In genomic region chr7:103813766-103814165, GRCm38 (mm10) we compare ENCODE assay signal across 7 mouse cellular contexts. TPM values are rescaled to one million over a fixed set of nuclear protein-coding genes. Genes with fewer than 3 reads are reported as not detected.
DNase-seq lines count a peak whose midpoint lies in the region; ATAC-seq and TF ChIP-seq lines count a peak whose summit lies in the region.

TSS of gene Hbb-bt (minus strand) at chr7:103813996.

- TF ChIP-seq EP300 in liver, postnatal 0 days (IDR thresholded peaks at IDR 0.05; ENCODE audit: low read depth) = peak; percentile 80; the same call in 1 of the 2 replicates

- no peaks in the 10 kb centered on the region for H3K4me1 ChIP-seq in forebrain, embryonic 16.5 days (replicated peaks; ENCODE audit: control insufficient read depth, insufficient read depth, low read length)
- no peaks in the 10 kb centered on the region for H3K4me1 ChIP-seq in hindbrain, embryonic 14.5 days (replicated peaks; ENCODE audit: control insufficient read depth, insufficient read depth, low read length)
- no peaks in the 10 kb centered on the region; the same call in 1 of the 2 replicates for H3K4me1 ChIP-seq in liver, postnatal 0 days (ENCODE audit: insufficient read depth)

- WGBS in forebrain, embryonic 16.5 days = 82% methylated on average over 3 of the region's 3 CpGs
- 88% methylated on average over 3 of the region's 3 CpGs for WGBS in hindbrain, embryonic 14.5 days
- 65% methylated on average over 3 of the region's 3 CpGs for WGBS in liver, postnatal 0 days (ENCODE audit: insufficient replicate concordance)

- H3K9me3 ChIP-seq in forebrain, embryonic 16.5 days (ENCODE audit: control insufficient read depth, low read length) = no peaks in the 10 kb centered on the region
- no peaks in the 10 kb centered on the region for H3K9me3 ChIP-seq in hindbrain, embryonic 14.5 days (ENCODE audit: control insufficient read depth, low read length)
- no peaks in the 10 kb centered on the region for H3K9me3 ChIP-seq in liver, postnatal 0 days (ENCODE audit: low read length)

- no peaks in the 10 kb centered on the region for H3K27me3 ChIP-seq in forebrain, embryonic 16.5 days (replicated peaks; ENCODE audit: control insufficient read depth, insufficient read depth, low read length)
- no peaks in the 10 kb centered on the region for H3K27me3 ChIP-seq in hindbrain, embryonic 14.5 days (ENCODE audit: control insufficient read depth, insufficient read depth, low read length)
- H3K27me3 ChIP-seq in liver, postnatal 0 days (ENCODE audit: insufficient read depth, low read length) = no peaks in the 10 kb centered on the region

- ATAC-seq in forebrain, embryonic 16.5 days = no peak
- ATAC-seq in hindbrain, embryonic 14.5 days (ENCODE audit: low FRiP score) = no peak
- ATAC-seq in liver, postnatal 0 days = peak; percentile 85

- no peak within 1 kb of the TSS for H3K9ac ChIP-seq in forebrain, embryonic 16.5 days (replicated peaks; ENCODE audit: low read depth, low read length)
- H3K9ac ChIP-seq in hindbrain, embryonic 14.5 days = no peak within 1 kb of the TSS
- peak within 1 kb of the TSS; percentile 49 for H3K9ac ChIP-seq in liver, postnatal 0 days (replicated peaks)

- DNase-seq in urinary bladder, adult 2 months (ENCODE audit: low spot score) = no peak
- no peak for DNase-seq in urinary bladder, postnatal 25 days (ENCODE audit: low spot score)
- no peak for DNase-seq in hindbrain, embryonic 14.5 days (ENCODE audit: low spot score)
- DNase-seq in liver, postnatal 0 days = peak; percentile 76
- no peak for DNase-seq in ovary, postnatal 10 days (ENCODE audit: low spot score)
- DNase-seq in cerebellum, adult 9-11 months = no peak

- H3K36me3 ChIP-seq in forebrain, embryonic 16.5 days (ENCODE audit: control insufficient read depth, insufficient read depth) = no peaks in the 10 kb centered on the region
- no peaks in the 10 kb centered on the region for H3K36me3 ChIP-seq in hindbrain, embryonic 14.5 days (replicated peaks; ENCODE audit: control insufficient read depth, insufficient read depth)
- H3K36me3 ChIP-seq in liver, postnatal 0 days (replicated peaks; ENCODE audit: insufficient read depth, low read length) = no peaks in the 10 kb centered on the region

- H3K4me2 ChIP-seq in forebrain, embryonic 16.5 days (ENCODE audit: low read length) = no peak within 1 kb of the TSS
- no peak within 1 kb of the TSS for H3K4me2 ChIP-seq in hindbrain, embryonic 14.5 days (replicated peaks)
- peak within 1 kb of the TSS; percentile 43 for H3K4me2 ChIP-seq in liver, postnatal 0 days (ENCODE audit: low read depth, low read length)

- no peak for TF ChIP-seq CTCF in liver, postnatal 0 days (IDR thresholded peaks at IDR 0.05; ENCODE audit: low read depth)

- H3K4me3 ChIP-seq in forebrain, embryonic 16.5 days (replicated peaks; ENCODE audit: low read length) = no peak within 1 kb of the TSS
- no peak within 1 kb of the TSS for H3K4me3 ChIP-seq in hindbrain, embryonic 14.5 days (replicated peaks; ENCODE audit: low read length)
- peak within 1 kb of the TSS; percentile 39 for H3K4me3 ChIP-seq in liver, postnatal 0 days (ENCODE audit: low read depth, low read length)

- H3K27ac ChIP-seq in forebrain, embryonic 16.5 days (ENCODE audit: low read length) = no peak within 1 kb of the TSS
- no peak within 1 kb of the TSS for H3K27ac ChIP-seq in hindbrain, embryonic 14.5 days
- peak within 1 kb of the TSS; percentile 78 for H3K27ac ChIP-seq in liver, postnatal 0 days (ENCODE audit: low read depth)

RNA-seq across cellular contexts. Expression of gene Hbb-bt, which starts in this region (rescaled TPM):
- 33.8 and 35.3 TPM in 2 replicates for polyA plus RNA-seq in urinary bladder, adult 2 months (2012; rRNA removed)
- polyA plus RNA-seq in forebrain, embryonic 16.5 days (2015; fragmentation: Nextera tagmentation; extraction: Ambion mirVana) = 1,171 and 1,472 TPM in 2 replicates
- polyA plus RNA-seq in hindbrain, embryonic 14.5 days (2014; fragmentation: Nextera tagmentation; extraction: Ambion mirVana) = 1,734 and 1,868 TPM in 2 replicates
- 16,738 and 17,184 TPM in 2 replicates for polyA plus RNA-seq in liver, postnatal 0 days (2015; fragmentation: Nextera tagmentation; extraction: Ambion mirVana)

Comparison
In these comparisons a context has a peak if more than half of its experiments do, and no peak if none do; other contexts are left out.
1. RNA of gene Hbb-bt (polyA plus RNA-seq): 16,738 to 17,184 TPM in liver, postnatal 0 days, 1,734 to 1,868 TPM in hindbrain, embryonic 14.5 days and 1,171 to 1,472 TPM in forebrain, embryonic 16.5 days; 33.8 to 35.3 TPM in urinary bladder, adult 2 months; every median in the first group is over 10 times any median in the second.